Mouse (Mus musculus) midbrain, postnatal 0 days (tissue): ENCODE results near the gene Slc37a1. TPM values are rescaled to one million over a fixed set of nuclear protein-coding genes. Genes with fewer than 3 reads are reported as not detected.

ENCODE experiments used
- ATAC-seq: fragments of 200-750 bp; cut with Nextera tagmentation; 2 replicates; pipeline ENCODE4 v1.8.0; 2017; ENCODE audit warnings: moderate number of reproducible peaks, mild to moderate bottlenecking, moderate TSS enrichment, moderate library complexity; ENCODE audit not compliant: low FRiP score
- DNase-seq: peaks from one replicate; pipeline ENCODE4 v3.0.0-alpha.2; 2015; ENCODE audit warnings: low spot score
- H3K27ac ChIP-seq: fragments of 300-500 bp; sonication (generic); 2 replicates; pipeline ENCODE4 v1.5.1; 2014; ENCODE audit warnings: low read depth, mild to moderate bottlenecking, low read length, mixed read lengths
- H3K27me3 ChIP-seq: fragments of 300-500 bp; sonication (generic); 2 replicates; pipeline ENCODE4 v1.6.1; 2014; ENCODE audit warnings: low read length, control low read depth, mixed read lengths; ENCODE audit not compliant: insufficient read depth
- H3K36me3 ChIP-seq: fragments of 300-500 bp; sonication (generic); 2 replicates; pipeline ENCODE4 v1.6.1; 2014; ENCODE audit warnings: low read length, control low read depth, mixed read lengths; ENCODE audit not compliant: insufficient read depth
- H3K4me1 ChIP-seq: fragments of 300-500 bp; sonication (generic); 2 replicates; pipeline ENCODE4 v1.6.1; 2014; ENCODE audit warnings: mild to moderate bottlenecking, control low read depth, antibody characterized with exemption, low read length, mixed read lengths; ENCODE audit not compliant: insufficient read depth
- H3K4me2 ChIP-seq: fragments of 300-500 bp; sonication (generic); 2 replicates; pipeline ENCODE4 v1.6.1; 2014; ENCODE audit warnings: low read depth, mild to moderate bottlenecking, low read length, mixed read lengths; ENCODE audit not compliant: poor library complexity, severe bottlenecking
- H3K4me3 ChIP-seq: fragments of 300-500 bp; sonication (generic); 2 replicates; pipeline ENCODE4 v1.5.1; 2014; ENCODE audit warnings: low read depth, mild to moderate bottlenecking, low read length, moderate library complexity
- H3K9ac ChIP-seq: fragments of 300-500 bp; sonication (generic); replicated peaks from 2 replicates; pipeline ENCODE4 v1.6.1; 2014; ENCODE audit warnings: mild to moderate bottlenecking, low read length, moderate library complexity, mixed read lengths; ENCODE audit not compliant: poor library complexity, severe bottlenecking
- H3K9me3 ChIP-seq: fragments of 300-500 bp; sonication (generic); 2 replicates; pipeline ENCODE4 v1.6.1; 2016; ENCODE audit warnings: low read length, control low read depth
- CTCF ChIP-seq: IDR thresholded peaks from 2 replicates; pipeline ENCODE4 v1.5.1; 2016; ENCODE audit warnings: antibody characterized with exemption, mild to moderate bottlenecking
- WGBS: fragments of 180-500 bp; shearing (Covaris S2); extraction: QIAGEN DNeasy Blood & Tissue Kit; methylation state at CpG from one replicate; pipeline ENCODE4 v1.1.7; 2014; 5-methylcytosine and 5-hydroxymethylcytosine counted together
- polyA plus RNA-seq: library from polyadenylated mRNA; unstranded; fragments of >200 nt; fragmentation: Nextera tagmentation; extraction: Ambion mirVana; gene quantifications from 2 replicates; pipeline ENCODE4 v1.2.1, GENCODE M21; 2015
- total RNA-seq: library from RNA; depleted of rRNA; stranded (reverse); fragments of >200 nt; gene quantifications from 2 replicates; pipeline ENCODE4 v1.2.3, GENCODE M21; 2014

Slc37a1 gene
- total and polyA plus RNA-seq, 2 experiments from 2014 or later: 6.9 to 11.0 TPM

- Histone ChIP-seq H3K4me1 (no peaks in the 10 kb centered on the region), H3K9me3 (no peaks in the 10 kb centered on the region), H3K4me3 (no peak overlapping the region), H3K27ac (no peak overlapping the region), H3K9ac (no peak overlapping the region), H3K4me2 (no peak overlapping the region), H3K27me3 (no peaks in the 10 kb centered on the region), H3K36me3 (peaks cover 4% of the 10 kb centered on the region; the same call in 1 of the 2 replicates)
- 79% methylated on average over 22 of the region's 22 CpGs for WGBS
- no peak for ATAC-seq
- no peak for DNase-seq
- no peak for TF ChIP-seq CTCF
Observed at GRCm38 (mm10) chr17:31335344-31336080, 48.9 kb downstream of the Slc37a1 start.

GRCm38 (mm10) chr17:31339769-31340168, 53.2 kb downstream of the Slc37a1 start:
- ATAC-seq: no peak
- Histone ChIP-seq H3K27ac (no peak overlapping the region), H3K4me2 (no peak overlapping the region), H3K4me1 (peaks cover 7% of the 10 kb centered on the region), H3K36me3 (peaks cover 7% of the 10 kb centered on the region; the same call in 1 of the 2 replicates), H3K4me3 (no peak overlapping the region), H3K27me3 (no peaks in the 10 kb centered on the region), H3K9me3 (no peaks in the 10 kb centered on the region), H3K9ac (no peak overlapping the region)
- DNase-seq: no peak
- WGBS: 89% methylated on average over 2 of the region's 2 CpGs
- no peak for TF ChIP-seq CTCF

GRCm38 (mm10) chr17:31342191-31342590, 55.6 kb downstream of the Slc37a1 start:
- peak; percentile 69 for DNase-seq
- H3K9me3 ChIP-seq: no peaks in the 10 kb centered on the region
- no peak overlapping the region for H3K4me2 ChIP-seq
- WGBS: 40% methylated on average over 6 of the region's 6 CpGs
- H3K4me1 ChIP-seq: peaks cover 7% of the 10 kb centered on the region
- H3K27me3 ChIP-seq: no peaks in the 10 kb centered on the region
- H3K36me3 ChIP-seq: peaks cover 6% of the 10 kb centered on the region; the same call in 1 of the 2 replicates
- no peak for TF ChIP-seq CTCF
- ATAC-seq: no peak
- no peak overlapping the region for H3K9ac ChIP-seq
- no peak overlapping the region for H3K27ac ChIP-seq
- H3K4me3 ChIP-seq: no peak overlapping the region

- Histone ChIP-seq H3K4me1 (peaks cover 7% of the 10 kb centered on the region), H3K27ac (no peak overlapping the region), H3K9me3 (no peaks in the 10 kb centered on the region), H3K36me3 (peaks cover 8% of the 10 kb centered on the region), H3K9ac (no peak overlapping the region), H3K4me3 (no peak overlapping the region), H3K4me2 (no peak overlapping the region), H3K27me3 (no peaks in the 10 kb centered on the region)
- DNase-seq (peak; percentile 63), ATAC-seq (no peak)
- WGBS: 42% methylated on average over 5 of the region's 5 CpGs
- TF ChIP-seq CTCF: peak; percentile 77
Observed at GRCm38 (mm10) chr17:31344172-31344801, 57.7 kb downstream of the Slc37a1 start.

GRCm38 (mm10) chr17:31344816-31345215, 58.2 kb downstream of the Slc37a1 start:
- no peak for ATAC-seq
- 87% methylated on average over 3 of the region's 3 CpGs for WGBS

GRCm38 (mm10) chr17:31348129-31348528, 61.5 kb downstream of the Slc37a1 start:
- Histone ChIP-seq H3K27me3 (no peaks in the 10 kb centered on the region), H3K9me3 (no peaks in the 10 kb centered on the region), H3K9ac (no peak overlapping the region), H3K27ac (no peak overlapping the region), H3K4me2 (no peak overlapping the region), H3K36me3 (peaks cover 13% of the 10 kb centered on the region), H3K4me1 (no peaks in the 10 kb centered on the region), H3K4me3 (no peak overlapping the region)
- WGBS: 78% methylated on average over 5 of the region's 5 CpGs
- ATAC-seq: no peak
- TF ChIP-seq CTCF: no peak
- DNase-seq: no peak

More at GRCm38 (mm10) chr17:31344816-31345215, 58.2 kb downstream of the Slc37a1 start:
- peaks cover 10% of the 10 kb centered on the region for H3K36me3 ChIP-seq
- H3K27me3 ChIP-seq: no peaks in the 10 kb centered on the region
- DNase-seq: no peak
- H3K27ac ChIP-seq: no peak overlapping the region
- no peak for TF ChIP-seq CTCF
- no peak overlapping the region for H3K4me2 ChIP-seq
- H3K9me3 ChIP-seq: no peaks in the 10 kb centered on the region
- peaks cover 7% of the 10 kb centered on the region for H3K4me1 ChIP-seq
- no peak overlapping the region for H3K4me3 ChIP-seq
- no peak overlapping the region for H3K9ac ChIP-seq
